Mouse (Mus musculus) kidney, adult 2 months (tissue): ENCODE results near the gene Syndig1l.

Experiments
- CTCF ChIP-seq: fragments of 200-500 bp; conservative IDR thresholded peaks from 2 replicates; pipeline ENCODE4 v1.5.1; 2011; ENCODE audit warnings: low read depth, mild to moderate bottlenecking, control low read depth, low read length, moderate library complexity, mixed read lengths; ENCODE audit not compliant: insufficient read depth, insufficient read length
- POLR2A ChIP-seq: fragments of 200-500 bp; IDR thresholded peaks from one replicate; pipeline ENCODE4 v1.6.1; 2011; ENCODE audit warnings: low read depth, low read length, control low read depth

DNA sequence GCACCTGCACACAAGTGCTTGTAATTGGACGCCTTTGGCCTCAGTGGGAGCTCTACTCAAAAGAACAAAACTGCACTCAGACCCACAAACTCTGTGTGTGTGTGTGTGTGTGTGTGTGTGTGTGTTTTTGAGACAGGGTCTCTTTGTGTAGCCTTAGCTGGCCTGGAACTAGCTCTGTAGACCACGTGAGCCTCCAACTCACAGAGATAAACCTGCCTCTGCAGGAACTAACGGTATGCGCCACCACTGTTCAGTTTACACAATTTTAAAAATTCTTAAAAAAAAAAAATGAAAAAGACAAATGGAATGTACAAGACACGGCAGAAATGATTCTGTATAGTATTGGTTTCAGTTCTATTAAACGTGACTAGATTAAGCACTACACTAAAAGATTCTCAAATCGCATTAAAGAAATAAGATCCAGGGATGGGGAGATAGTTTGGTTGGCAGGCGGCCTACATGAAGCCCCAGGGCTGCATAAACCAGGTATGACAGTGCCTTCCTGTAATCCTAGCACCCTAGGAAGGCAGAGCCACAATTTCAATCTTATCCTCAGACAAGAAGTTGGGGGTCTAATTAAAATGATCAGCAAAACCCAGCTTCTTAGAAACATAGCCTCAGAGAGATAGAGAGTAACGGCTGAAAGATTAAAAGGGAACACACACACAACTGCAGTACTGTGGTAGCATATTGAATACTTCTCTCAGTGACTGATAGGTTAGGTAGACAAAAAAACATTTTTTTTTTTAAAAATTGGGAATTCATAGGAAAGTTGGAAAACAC is 20.0 kb upstream of the Syndig1l start:
- no peak for TF ChIP-seq CTCF
- no peak for TF ChIP-seq POLR2A
